Mouse (Mus musculus) gastrocnemius, postnatal 25 days (tissue): ENCODE results near the gene Brsk1. TPM values are rescaled to one million over a fixed set of nuclear protein-coding genes. Genes with fewer than 3 reads are reported as not detected.

Experiments used
- DNase-seq: peaks from one replicate; pipeline ENCODE4 v3.0.0; 2022
- total RNA-seq, 2 experiments: library from RNA; stranded (reverse); gene quantifications; 1 replicate in 1 of 2; 2 replicates in 1 of 2; pipeline ENCODE4 v1.2.3; 2021

Brsk1 gene
- total RNA-seq, 2 experiments from 2014 or later, result 1.4 to 1.7 TPM

DNA sequence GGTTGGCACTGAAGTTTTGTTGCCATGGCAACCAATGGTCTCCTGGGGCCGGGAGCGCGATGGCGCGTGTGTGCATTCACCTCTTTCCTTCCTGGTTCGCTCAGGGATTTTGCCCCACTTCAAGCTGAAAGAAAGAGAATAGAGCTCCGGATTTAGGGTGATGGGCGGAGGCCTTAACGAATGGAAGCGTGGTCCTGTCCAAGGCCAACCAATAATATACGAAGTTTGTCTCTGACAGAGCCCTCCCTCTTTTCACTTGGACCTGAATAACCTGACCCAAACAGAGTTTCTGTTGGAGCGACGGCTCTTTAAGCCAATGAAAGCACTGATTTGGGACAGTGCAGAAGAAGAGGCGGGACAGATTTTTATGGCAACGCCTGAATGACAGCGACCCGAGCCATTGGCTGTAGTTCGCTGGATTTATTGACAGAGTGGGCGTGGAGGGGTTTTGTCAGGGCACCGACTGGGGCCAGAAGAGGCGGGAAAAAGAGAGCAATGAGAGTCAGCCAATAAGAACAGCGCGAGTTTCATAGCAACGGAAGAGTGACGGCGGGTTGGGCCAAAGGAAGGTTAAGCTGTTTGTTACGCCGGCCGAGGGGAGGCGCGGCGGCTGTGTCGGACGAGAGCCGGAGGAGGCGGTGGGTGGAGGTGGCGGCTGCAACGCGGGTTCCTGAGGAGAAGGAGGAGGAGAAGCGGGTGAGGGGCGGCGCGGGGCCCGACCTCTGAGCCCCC is 49.3 kb downstream of the Brsk1 start, which contains the start of gene Kmt5c:
TSS of gene Kmt5c (plus strand) at position 572 of the 732 bp plus-strand sequence.
- peak; percentile 99 for DNase-seq

DNA sequence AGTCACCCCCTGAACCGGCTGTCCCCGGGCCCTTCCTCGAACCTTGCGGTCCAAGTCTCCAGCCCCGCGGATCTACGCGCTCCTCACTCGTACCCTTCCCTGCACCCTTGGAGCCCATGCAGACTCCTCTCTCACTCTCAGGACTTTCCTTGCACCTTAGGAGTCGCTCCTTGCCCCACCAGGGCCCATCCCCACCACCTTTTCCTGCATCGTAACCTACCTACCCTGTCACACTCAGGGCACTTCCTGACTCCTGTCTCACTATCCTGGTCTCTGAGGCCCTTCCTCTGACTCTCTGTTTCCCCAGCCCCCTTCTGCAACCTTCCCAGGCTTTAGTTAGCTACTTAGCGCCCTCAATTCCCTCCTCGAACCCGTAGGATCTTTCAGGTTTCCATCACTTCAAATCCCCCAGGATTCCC is 49.9 kb downstream of the Brsk1 start:
- DNase-seq, result no peak

DNA sequence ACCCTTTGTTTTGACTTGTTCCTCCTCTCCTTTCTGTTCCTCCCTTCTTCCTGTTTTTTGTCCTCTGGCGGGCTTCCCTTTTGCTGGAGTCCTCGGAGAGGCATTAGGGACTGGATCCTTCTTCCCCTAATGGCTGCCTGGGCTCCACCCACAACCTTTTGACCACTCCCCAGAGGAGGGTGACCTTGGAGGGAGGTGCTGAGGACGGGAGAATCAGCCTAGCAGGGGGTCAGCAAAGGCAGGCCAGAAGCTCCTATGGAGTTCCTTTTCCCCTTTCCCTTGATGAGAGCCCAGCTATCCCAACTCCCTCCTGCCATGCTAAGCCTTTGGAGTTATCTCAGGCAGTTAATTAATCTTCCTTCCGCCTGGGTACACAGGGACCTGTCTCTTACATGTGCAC is 50.7 kb downstream of the Brsk1 start:
- DNase-seq, result peak; percentile 73

DNA sequence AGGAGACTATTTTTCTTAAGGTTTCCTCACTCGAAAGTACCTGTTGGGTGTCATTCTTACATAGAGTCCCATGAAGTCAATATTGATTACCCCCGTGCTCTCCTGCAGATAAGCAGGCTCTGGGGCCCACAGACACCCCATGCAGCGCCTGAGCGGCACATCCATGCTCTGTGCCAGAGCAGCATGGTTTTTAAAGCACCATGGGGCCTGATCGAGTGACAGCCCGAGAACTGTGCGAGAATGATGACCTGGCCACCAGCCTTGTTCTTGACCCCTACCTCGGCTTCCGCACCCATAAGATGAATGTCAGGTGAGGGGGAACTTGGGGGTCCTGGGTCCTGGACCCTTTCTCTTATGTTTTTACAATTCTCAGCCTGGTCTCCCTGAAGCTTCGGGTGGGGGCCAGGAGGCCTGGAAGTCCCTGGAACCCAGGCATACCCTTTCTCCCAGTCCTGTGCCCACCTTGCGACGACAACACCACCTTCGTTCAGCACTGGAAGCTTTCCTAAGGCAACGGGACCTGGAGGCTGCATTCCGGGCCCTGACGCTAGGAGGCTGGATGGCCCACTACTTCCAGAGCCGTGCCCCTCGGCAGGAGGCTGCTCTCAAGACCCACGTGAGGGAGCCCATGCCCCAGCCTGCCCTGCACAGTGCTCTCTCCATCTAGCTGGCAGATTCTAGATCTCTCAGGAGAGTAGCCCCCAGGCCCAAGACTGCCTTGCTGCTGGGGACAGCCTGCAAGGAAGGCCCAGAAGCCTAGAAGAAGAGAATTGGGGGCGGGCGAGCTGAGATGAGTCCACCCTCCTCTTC is 51.5 kb downstream of the Brsk1 start:
- DNase-seq, result no peak

DNA sequence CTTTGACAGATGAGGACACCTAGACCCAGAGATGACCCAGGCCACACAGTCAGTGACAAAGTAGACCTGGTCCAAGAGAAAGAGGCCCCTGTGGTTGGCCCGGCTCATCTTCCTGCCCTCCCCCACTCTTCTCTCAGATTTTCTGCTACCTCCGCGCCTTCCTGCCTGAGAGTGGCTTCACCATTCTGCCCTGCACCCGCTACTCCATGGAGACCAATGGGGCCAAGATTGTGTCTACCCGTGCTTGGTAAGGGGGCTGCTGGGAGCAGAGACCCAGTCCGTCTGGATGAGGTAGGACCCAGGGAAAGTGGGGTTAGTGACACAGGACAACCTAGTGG is 52.0 kb downstream of the Brsk1 start:
- DNase-seq, result no peak

DNA sequence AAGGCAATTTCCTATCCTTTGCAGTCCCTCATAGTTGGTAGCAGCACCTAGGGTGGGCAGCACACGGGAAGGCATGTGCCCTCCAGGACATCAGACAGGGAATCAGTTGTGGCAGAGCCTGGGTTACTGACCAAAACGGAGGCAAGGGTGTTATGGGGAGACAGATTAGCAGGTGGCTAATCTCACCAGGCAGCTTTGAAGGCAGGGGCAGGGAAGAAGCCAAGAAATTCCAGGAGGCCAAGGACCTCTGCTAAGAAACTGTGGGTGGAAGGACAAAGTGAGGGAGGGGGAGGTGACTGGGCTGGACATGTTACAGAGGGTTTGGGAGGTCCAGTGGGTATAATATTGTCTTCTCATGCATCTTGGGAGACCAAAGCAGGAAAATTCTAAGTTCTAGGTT is 53.0 kb downstream of the Brsk1 start:
- DNase-seq, result no peak

DNA sequence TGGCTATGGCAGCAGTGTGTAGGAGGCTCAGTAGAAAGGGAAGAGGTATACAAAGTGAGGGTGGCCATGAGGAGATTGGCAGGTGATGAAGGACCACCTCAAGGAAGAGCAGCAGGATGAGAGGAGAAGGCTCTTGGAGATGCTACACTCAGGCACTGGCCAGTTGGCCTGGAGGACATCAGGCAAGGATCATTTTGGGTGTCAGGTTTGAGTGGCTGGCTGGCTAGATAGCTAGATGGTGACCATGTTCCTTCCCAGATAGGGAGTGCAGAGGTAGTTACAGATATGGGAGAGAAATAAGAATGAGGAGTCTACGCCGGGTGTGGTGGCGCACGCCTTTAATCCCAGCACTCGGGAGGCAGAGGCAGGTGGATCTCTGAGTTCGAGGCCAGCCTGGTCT is 54.5 kb downstream of the Brsk1 start:
- DNase-seq, result no peak

DNA sequence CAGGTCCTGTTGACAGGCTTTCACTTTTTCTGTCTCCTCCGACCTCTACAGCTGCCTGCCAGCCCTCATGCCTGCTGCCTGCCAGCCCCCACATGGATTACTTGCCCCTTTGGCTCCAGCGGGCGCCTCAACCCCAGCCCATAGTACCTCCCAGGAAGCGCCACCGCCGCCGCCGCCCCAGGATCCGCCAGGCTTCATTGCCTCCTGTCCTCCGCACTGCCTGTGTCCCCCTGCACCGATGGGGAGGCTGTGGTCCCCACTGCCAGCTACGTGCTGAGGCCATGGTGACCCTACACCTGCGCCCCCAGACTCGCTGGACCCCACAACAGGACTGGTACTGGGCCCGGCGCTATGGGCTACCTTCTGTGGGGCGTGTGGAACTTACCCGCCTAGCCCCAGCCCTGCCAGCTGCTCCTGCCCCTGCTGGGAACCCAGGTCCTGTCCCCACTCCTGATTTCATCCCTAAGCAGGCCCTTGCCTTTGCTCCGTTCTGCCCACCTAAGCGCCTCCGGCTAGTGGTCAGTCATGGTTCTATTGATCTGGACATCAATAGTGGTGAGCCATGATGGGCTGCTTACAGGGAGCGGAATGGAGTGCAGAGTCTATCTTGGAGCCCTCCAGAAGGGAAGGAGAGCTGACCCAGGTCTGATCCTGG is 56.0 kb downstream of the Brsk1 start:
- DNase-seq, result no peak

DNA sequence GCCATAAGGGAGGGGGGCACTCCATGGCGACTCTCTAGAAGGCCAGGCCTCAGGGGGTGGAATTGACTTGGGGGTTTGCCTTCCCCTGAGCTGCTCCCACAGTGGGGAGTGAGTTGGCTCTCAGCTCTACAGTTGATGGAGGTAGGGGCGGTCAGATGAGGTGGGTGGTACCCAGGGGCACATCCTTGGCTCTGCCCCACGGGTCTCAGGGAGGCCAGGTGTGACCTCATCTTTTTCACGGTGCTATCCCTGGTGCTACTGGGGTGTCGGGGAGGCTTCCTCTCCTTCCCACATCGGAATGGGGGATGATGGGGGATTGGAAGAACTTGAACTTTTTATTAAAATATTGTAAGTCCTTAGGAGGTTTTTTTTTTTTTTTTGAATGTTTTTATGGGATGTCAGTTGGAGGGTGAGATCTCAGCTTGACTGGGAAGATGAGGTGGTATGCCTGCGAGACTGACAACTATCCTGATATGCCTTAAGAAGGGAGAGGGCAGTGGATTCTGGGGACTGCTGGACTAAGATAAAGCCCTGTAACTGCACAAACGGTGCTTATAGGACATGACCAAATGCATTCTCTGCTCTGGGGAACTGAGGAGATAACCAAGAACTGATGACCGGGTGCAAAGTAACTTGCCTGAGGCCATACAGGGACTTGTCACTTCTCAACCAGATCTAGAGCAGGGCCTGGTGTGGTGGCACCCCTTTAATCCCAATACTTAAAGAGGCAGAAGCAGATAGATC is 56.9 kb downstream of the Brsk1 start:
- no peak for DNase-seq

DNA sequence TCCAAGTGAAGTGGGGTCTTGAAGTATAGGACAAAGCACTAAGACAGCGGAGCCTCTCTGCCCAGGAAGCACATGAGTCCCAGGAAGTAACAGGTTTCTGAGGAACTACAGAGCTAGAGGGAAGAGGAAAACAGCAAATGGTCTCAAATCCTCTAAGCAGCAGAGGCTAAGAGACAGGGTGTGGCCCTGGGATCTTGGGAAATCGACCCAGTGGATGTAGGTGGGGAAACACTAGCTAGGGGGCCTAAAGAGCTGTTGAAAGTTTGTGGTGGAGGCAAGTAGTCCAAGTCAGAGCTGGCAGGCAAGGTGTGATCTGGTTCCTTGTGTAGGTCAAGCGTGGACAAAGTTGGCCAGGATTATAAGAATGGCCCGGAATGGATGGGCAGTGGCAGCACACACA is 57.9 kb downstream of the Brsk1 start:
- no peak for DNase-seq

DNA sequence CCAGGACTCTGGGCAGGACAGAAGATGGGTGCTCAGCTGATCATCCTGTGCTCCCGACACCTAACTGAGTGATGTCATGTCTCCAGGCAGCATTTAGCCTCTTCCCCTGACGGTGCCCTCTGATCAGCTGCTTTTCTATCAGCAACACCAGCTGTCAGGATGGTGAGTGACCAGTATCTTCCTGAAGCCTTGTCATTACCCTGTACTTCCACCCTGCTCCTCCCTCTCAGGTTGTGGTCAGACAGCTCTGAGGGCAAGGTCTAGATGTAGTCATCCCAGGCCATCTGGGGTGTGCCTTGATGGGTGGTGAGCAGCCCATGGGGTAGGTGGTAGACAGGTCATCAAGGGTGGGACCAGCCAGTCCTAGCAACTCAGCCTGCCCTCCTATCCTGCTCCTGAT is 58.8 kb downstream of the Brsk1 start:
- DNase-seq, result no peak

DNA sequence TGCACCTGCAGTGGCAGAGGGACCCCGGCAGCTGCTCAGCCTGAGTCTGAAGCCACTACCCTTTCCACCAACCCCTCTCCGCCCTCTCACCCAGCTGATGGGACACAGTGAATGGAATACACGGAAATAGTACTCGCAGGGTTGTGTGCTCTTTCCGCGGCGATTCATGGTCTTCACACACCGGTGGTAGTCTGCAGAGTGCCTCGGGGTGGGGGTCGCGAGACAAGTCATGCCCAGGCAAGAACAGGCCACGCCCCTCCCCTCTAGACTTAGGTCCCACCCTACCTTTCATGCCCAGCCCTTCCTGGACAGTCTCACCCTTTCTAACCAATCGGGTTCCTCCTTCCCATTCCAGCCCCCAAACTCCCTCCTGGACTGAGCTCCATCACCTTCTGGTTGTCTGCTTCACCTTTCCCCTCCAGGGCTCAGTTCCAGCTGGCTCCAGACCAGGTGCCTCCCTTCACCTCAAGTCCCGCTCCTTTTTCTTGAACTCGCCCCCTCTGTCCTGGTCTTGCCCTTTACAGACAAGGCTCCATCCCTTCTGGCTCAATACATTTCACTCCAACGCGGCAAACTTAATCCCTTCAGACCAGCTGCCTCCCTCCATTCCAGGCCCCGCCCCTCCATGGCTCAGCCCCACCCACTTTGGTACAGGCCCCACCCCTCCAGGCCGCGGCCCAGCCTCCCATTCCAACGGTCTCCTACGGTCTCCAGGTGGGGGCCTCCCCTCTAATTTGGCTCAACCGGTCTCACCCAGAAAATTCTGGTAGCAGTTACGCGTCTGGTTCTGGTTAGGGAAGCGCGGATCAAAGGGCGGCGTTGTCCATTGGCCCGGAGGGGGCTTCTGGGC is 61.8 kb downstream of the Brsk1 start:
- DNase-seq, result peak; percentile 35

DNA sequence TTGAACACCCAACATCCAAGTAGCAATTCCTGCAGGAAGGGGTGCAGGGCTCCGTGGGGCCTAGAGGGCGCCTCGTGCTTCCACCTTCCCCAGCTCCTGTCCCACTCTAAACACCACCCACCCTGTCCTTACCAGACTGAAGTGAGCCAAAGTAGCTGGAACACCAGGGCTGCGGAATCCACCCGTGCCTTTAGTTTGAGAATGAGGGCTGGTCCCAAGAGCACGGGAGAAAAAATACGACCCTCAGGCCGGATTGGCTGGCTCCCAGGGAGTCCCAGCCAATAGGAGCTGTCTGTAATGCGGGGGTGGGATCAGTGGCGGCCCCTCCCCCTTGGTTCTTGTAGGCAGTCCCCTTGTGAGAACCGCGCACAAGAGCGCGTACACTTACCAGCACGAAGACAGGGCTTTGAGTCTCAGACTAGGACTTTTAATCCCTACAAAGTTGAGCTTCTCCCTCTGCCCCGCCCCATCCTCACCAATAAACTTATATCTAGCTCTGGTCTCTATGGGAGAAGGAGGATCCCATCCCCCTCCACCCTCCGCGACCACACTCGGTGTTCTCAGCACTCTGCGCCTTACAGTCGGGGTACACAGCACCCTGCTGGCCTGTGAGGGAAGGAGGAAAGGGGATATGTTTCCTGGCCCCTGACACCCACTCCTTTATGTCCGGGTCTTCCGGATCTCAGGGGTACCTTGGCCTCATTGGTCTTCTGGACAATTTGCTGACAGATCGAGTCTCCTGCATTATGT is 62.6 kb downstream of the Brsk1 start, which contains the start of gene Cox6b2:
TSS of gene Cox6b2 (minus strand) at position 274 of the 750 bp plus-strand sequence.
- DNase-seq, result peak; percentile 49

DNA sequence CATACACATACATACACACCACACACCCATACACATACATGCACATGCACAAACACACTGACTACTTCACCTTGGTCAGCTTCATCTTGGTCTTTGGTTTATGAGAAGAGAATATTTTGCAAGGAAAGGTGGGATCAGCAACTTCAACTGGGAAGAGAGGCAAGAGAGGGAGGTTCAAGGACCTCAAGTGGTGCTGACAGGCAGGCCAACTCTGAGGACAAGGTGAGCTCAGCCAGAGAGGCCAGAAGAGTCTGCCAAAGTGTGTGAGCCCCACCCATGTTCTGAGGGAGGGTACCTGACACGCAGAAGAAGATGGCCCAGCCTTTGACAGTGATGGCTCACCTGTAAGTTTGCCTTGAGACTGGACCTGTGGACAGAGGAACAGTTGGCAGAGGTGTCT is 69.3 kb downstream of the Brsk1 start:
- no peak for DNase-seq

DNA sequence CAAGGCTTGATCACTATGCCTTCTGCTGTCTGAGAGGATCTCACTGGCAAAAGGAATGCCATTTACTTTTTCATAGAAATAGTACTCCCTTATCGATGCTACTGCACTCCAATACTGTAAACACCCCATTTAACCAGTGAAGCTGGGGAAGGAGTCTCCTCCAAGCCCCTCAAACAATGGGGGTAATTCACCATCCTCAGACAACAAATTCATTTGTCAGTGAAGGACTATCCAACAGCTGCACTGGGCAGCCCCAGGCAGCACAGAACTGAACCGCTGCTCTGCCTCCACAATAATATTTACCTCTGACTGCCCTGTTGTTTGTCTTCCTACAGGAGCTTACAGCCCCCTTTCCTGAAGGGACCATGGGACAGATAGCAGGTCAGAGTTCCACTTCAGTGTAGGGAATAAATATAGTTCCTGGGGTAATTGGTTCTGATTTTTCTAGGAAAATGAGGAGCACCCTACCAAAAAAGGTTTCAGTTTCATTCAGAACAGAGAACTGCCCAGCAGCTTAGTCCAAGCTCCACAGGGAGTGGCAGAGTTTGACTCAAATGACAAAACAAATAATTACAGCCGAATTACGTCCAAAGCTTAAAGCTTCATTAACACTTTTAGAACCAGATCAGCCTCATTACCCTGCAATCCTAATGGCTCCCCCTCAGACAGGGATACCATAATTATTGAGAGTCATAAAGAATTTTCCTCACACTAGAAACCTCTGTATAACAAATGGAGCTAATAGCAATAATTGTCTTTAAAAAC is 74.7 kb downstream of the Brsk1 start:
- no peak for DNase-seq
